Mouse (Mus musculus) layer of hippocampus, adult 9-11 months (tissue): ENCODE data around the gene Dab2ip.

Experiments
- DNase-seq: peaks from one replicate; pipeline ENCODE4 v3.0.0; 2022

The Dab2ip gene

DNA sequence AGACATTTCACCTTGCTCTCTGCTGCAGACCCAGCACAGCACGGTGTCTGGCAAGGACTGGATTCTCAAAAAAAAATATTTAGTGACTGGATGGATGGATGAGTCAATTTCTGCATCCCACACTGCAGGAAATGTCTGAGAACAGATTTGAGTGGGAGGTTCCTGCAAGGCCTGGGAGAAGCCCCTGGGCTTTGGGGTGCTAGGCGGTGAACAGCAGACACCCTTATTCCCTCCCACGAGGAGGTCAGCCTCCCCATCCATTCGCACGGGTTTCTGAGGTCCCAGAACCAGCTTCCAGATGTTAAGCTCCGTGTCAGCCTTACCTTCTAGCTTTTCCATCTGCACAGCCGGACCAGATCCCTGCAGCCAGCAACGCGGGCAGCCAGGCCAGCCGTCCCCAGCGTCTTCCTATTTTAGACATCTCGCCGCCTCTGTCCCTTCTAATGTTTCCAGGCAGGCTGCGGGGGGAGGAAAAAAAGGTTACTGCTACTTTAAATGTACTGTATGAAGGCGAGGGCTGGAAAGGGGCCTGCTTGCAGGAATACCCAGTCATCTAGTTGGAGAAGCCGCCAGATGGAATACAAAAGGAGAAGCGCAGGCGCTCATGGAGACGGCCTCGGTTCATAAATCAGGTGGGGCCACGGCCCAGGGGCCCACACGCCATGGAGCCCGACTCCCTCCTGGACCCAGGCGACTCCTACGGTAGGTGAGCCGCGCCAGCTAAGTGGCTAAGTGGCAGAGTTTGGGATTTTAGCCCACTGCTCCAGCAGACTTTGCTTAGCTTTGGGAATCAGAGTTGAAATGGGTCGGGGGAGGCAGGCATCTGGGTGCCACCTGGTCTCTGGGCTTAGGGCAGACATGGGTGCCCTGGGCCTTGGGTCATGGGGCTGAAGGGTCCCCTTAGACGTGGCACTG is at the start of gene Dab2ip:
Gene Dab2ip (plus strand): TSS at position 356 of the 915 bp plus-strand sequence.
- DNase-seq = peak; percentile 74

DNA sequence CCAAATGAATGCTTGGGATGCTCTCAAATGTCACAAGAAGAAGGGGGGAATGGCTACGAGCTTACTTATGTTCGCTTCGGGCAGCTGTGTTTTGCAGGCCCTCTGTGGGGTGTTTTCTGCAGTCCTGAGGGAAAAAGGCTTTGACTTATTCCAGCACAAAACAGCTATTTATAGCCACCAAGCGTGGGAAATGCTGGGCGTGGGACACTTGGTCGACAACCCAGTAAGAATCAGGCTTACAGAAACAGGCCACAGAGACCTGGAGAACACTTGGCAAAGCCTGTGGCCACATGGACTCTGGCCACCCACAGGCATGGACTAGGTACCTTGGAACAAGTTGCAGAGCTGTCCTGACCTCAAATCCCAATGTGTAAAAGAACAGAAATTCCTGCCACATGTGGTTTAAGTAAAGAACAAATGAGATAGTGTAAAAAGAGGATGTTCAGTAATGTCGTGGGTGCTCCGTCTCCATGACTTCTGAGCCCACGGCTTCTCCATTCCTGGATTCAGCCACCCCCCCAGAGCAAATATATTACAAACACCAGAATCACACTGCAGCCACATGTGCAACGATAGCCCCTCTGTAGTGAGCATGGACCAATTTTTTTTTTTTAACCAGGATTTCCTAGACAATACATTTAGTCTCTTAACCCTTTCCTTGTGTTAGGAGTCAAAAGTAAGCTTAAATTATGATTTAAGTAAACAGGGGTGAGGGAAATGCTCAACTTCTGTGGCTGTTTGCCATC is 49.3 kb upstream of the Dab2ip start:
- DNase-seq = peak; percentile 65

DNA sequence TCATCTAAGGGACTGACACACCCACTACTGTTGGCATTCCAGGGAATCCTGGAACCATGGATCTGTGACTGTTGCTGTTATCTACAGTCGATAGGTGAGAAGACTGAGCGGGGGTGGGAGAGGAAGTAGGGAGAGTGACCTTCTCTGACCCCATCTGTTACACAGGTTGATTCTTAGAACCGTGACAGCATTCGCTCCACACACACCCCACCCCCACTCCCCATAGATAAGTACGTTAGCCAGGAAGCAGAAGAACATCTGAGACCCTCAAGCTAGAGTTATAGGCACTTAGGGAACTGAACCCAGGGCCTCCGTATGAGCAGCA is 48.8 kb upstream of the Dab2ip start:
- no peak for DNase-seq

DNA sequence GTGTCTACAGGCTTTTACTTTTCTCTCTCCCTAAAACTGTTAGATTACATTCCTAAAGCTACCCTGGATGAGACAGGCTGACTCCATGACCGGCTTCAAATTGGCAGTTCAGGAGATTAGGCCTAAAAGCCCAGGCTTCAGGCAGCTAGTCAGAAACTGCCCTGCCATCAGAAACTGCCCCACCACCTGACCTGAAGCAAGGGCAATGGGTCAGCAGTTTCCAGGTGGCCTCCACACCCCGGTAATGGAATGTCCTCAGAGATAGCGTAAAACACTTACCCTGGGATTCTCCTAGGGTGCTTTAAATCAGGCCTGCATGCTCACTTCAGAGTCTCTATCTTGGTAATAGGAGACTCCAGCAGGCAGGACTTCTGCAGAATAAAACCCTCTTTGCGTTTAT is 48.2 kb upstream of the Dab2ip start:
- DNase-seq = no peak

DNA sequence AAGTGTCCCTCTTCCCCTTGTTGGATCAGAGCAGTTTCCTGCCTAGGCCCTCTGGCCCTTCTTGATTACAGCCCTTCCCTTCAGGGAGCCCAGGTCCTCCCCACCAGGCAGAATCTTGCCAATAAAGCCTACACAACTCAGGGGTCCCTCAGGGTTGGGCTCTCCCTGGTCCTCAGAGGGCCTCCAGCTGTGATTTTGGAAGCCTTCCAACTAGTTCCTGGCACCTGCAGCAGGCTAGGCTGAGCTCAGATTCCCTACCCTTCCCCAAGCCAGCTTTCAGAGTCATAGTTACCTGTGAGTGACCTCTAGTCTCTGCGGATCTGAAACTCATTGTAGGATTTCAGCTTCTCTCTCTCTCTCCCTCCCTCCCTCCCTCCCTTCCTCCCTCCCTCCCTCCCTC is 47.1 kb upstream of the Dab2ip start:
- no peak for DNase-seq

DNA sequence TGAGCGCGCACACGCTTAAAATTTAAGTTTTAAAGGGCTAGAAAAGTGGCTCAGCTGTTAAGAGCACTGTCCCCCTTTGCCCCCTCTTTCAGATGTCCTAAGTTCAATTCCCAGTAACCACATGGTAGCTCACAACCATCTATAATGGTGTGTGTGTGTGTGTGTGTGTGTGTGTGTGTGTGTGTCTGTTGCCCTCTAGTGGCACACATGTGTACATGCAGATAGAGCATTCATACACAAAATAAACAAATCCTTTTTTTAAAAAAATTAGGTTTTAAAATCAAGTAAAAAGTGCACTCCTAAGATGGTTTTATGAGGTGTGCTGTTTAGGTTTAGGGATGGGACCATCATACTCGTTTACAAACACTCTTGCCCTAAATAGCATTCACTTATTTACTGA is 45.8 kb upstream of the Dab2ip start:
- DNase-seq = no peak

DNA sequence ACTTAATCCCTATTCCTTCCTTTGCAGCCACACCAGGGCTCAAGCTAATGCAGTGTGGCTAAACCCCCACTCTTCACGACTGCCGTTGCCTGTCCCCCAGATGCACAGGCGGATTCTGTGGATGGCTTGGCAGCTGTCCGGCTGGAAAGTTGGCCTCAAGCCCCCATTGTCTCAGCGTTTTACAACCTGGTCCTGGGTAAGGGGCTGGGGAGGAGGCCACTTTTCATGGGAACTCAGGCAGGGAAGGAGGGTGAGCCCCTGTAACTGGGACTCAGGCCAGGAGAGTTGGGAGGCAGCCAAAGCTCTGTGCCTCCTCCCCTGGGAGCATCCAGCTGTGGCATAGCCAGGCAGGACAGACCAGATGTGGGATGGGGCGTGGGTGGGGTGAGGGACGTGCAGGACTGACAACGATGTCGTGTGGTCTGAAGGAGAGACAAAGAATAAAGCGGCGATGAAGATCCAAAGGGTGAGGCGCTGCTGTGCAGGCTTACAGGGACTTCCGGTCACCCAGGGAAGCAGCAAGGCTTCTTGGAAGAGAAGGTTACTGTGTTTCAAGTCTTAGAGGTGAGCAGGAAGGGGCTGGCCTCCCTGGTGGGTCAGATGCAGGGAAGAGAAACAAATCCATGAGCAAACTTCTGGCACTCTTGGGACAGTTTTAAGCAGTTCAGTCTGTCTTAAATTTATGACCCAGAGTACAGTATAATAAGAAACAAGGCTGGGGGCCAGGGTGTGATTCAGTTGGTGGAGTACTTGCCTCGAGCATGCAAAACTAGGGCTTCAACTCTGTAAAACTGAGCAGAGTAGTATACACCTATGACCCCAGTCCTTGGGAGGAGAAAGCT is 43.8 kb upstream of the Dab2ip start:
- DNase-seq = peak; percentile 37

DNA sequence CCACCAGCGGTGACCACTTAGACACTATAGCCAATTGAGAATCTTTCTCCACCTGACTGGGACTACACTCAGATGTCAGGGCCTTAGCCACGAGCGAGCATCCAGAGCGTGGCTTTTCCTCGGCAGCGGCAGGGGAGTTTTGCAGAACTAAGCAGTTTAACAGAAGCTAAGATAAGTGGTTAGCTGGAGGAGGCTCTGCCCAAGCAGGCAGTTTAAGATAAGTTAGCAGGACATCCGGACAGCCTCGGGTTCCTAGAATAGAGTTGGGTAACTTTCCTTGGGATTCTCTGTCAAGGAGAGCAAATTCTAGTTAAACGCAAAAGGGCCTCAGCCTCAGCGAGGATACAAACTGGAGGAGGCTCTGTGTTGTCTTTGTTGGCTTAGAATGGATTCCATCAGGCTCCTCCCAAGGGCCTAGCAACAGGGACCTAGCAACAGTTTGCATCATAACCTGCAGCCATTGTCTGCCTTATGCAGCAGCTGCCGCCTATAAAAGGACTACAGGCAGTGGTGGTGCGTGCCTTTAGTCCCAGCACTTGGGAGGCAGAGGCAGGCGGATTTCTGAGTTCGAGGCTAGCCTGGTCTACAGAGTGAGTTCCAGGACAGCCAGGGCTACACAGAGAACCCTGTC is 31.3 kb upstream of the Dab2ip start:
- DNase-seq = no peak

DNA sequence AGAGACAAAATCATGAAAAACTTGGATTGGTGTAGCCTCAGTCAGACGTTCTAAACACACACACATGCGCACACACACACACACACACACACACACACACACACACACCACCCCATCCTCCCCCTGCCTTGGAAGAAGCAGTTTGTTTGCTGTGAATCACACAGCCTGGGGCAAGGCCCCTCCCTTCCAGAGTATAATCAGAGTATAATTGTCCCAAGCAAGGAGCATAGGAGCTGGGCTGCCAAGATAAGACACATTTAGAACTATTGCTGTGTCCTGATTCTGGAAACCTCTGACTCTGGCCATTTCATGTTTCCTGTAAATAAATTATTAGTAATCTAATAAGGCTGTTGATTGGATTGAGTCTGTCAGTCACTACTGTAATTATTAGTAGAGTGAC is 29.0 kb upstream of the Dab2ip start:
- no peak for DNase-seq

DNA sequence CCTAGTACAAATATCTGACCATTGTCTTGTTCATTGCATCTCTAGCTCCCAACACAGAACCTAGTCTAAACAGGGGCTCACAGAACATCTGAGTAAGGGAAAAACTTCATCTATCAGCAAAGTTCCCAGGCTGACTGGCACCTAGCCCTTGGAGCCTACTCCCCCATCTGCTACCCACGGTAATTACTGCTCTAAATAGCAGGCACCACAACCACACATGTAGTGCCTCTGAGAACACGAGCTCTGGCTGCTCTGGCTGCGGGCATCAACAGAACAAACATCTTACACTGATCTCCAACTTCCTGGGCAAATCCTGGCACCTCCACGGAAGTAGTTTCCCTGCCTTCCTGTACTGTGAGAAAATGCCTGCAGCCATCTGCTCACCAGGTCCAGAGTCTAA is 28.2 kb upstream of the Dab2ip start:
- peak; percentile 81 for DNase-seq

DNA sequence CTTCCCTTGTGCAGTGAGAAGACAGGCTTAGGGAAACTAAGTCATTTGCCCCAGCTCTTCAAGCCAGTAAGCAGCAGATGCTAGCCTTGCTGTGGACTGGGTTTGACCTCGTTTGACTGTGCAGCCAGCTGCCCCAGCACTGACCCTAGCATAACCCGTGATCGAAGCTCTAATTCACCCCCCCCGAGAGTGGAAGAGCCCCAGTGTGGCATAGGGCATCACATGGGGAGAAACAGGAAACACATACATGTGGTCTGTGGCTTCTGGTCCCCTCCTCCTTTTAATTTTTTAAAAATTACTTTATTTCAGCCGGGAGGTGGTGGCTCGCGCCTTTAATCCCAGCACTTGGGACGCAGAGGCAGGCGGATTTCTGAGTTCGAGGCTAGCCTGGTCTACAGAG is 27.3 kb upstream of the Dab2ip start:
- DNase-seq = no peak

DNA sequence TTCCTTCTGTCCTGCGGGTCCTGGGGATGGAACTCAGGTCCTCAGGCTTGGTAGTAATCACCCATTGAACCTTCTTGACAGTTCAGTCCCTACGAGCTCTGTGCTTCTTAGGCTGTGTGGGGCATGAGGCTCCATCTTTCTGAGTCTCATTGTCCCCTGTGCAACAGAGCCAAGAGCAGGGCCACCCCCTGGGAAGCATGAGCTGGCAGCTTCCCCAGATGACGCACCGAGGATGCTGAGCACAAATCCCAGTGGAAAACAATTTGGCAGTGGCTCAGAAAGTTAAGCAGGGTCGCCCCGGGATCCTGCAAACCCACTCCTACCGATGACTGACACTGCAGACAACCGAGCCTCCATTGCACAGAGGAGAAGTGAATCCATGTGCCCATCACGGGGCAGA is 24.4 kb upstream of the Dab2ip start:
- no peak for DNase-seq

DNA sequence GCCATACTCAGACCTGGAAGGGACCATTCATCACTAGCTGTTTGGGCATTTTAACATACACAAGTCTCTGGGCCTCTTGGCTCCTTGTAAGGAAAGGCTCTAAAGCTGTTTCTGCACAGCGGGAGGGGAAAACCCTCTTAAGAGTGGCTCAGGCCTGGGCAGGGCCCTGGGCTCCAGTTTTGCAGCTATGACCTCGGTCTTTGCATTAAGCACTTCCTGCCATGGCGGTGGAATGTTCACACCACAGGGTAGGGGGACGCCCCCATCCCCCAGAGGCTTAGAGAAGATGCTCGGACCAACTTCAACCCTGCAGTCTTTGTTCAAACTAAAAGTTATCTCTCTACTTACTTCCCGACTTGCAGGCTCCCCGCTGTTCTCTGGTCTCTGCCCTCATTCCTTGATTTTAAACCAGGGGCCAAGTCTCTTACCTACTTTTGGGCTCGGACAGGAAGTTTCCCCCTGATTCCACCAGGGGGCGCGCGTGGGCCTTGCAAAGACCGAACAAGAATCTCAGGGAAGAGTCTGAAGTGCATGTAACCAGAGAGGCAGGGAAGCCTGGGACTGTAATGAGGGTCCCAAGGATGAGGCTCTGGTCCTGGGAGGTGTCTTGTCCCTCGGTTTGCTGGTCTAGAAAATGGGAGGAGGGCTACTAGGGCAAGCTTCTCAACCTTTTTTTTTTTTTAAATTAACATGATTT is 18.6 kb upstream of the Dab2ip start:
- peak; percentile 80 for DNase-seq

DNA sequence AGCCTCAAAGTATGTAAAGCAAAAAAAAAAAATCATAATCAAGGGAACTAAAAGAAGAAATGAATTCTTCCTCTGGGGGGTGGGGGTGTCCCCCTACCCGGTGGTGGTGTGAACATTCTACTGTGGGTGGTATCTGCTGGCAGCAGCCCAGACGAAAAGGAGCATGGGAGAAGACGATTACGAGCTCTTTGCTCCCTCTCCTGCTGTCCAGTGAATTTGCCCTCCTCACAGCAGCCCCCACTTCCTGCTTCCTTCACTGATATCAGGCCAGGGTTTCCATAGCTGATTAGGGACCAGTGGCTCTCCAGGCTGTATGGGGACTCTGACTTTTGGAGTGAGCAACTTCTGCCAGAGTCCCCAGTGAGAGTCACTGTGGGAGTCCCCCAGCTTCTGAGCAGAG is 17.3 kb upstream of the Dab2ip start:
- no peak for DNase-seq

DNA sequence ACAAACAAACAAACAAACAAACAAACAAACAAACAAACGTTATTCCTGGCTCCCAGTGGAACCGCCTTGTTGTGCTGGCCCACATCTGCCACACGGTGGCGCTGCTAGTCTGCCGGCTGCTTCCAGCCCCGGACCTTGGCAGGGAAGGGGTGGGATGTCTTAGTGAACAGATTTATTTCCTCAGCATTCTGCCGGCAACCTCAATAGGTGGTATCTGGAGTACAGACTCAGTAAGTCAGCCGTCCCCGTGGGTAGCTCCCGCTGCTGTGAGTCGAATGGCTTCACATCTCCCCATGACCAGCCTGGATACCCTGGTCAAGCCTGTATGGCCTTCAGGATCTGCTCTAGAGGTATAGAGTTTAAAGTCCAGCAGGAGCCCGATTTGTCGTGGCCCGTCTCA is 13.3 kb upstream of the Dab2ip start:
- peak; percentile 42 for DNase-seq

DNA sequence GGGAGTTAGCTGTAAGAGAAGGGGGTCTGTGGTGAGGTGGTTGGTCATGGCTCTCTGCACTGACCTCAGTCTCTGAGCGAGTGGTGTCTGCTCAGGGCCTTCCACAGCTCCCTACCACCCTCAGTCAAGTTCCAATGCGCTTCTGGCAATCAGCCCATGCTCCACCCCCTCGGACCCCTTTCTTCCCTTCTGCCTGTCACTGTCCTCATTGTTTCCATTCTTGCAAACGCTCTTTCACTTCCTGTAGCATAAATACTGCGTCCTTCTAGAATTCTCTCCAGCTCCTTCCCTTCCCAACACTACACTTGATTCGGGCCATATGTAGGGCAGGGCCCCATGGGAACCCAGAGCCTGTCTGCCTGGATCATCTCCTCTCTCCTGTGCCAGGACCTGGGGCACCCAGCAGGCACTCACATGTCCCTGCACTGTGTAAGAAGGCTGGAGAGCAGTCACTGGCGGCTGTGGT is 12.9 kb upstream of the Dab2ip start:
- DNase-seq = no peak

DNA sequence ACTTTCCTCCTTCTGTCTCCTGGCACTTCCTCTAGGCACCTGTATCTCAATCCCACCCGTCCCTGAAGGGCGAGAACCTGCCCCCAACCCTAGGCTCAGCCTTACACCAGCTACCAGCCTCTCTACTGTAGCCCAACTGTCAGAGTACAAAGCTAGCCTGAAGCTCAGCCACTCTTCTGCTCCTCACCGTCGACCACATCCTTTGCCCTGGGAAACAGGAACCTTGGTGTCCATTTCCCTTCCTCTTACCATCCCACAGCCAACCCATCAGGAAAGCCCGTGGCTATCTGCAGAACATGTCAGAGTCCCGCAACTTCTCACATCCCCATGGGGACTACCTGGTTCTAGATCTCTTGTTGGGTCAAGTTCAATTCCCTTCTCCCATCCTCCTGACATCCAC is 11.6 kb upstream of the Dab2ip start:
- no peak for DNase-seq

DNA sequence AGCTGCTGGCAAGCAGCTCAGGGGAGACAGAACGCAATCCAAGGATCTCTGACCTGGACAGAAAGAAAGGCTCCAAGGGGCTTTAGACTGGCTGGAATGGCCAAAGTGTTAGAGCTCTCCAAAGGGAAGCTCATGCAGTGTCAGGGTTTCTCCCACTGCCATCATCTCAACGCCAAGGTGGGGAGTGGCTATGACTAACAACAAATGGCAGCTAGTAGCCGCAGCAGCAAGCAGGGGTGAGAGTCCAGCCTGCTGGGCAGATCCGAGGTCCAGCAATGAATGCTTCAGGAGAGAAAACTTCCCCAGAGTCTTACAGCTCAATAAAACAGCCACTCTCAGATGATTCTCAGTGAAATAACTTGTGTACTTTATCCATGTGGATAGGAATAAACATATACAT is 8.9 kb upstream of the Dab2ip start:
- no peak for DNase-seq

DNA sequence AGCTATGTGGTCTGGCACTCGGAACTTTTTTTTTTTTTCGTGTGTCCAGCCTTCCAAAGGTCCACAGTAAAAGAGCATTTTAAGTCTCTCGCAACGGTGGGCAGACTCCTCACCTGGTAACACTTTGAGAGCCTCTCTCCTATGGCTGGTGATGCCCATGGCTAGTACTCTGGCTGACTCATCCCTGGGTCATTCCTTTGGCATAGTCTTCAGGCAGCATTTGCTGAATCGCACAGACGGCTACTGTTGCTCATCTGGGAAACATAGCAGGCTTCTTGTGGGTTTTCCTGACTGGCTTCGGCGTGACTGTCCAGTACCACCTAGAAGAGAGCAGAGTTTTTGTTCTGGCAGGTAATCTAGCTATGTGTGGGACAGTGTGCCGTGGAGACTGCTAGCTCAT is 8.0 kb upstream of the Dab2ip start:
- no peak for DNase-seq

DNA sequence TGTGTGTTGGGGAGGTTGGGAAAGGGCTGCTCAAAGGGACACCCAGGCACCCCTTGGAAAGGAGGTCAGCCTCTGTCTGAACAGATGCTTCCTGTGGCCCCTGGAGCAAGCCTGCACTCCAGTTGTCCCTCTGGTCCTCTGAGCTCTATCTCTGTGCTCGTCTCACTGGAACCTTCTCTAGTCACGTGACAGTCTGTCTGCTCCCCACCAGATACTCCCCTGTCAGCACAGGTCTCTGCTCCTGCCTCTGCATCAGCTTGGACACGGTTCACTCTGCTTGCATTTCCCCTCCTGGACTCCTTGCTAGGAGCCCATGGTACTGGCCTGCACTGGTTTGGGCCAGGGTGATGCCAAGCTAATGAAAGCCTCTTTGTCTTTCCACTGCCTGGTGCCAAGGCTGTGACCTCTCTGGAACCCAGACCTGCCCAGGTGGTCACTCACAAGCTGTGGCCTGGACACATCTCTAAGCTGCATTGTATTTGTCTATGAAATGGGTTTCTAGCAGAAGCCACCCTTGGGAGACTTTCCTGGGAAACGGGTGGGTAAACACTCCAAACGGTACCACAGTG is 1.1 kb upstream of the Dab2ip start:
- no peak for DNase-seq

DNA sequence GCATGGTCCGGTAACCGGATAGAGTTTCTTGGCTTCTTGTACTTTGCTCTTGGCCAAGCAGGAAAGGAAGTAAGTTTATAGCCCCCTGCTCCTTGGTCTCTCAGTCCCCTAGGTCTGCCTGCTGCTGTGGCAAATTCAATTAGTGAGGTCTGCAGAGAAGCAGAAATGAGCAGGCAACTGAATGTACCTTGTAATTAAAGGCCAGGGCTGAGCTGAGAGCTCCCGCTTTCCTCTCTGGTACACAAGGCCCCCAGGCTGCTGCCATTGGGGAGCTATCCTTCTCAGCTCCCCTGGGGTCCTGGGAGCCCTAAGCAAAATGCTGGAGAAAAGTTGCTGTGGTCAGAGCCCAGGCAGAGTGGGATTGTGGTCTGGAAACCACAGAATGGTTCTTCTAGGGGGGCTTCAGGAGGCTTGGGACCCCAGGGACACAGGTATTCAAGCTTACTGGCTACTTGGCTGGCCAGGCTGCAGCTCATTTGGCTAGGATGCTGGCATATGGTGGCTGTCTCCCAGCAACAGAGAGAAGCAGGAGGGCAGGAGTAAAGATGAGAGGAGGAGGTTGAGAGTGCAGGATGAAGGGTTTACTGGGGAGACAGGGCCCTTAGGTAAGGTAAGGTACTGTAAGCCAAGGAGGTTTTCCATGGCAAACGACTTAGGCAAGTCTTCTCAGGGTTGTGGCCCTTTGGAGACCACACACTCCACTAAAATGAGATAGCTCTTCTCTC is 922 bp downstream of the Dab2ip start:
- no peak for DNase-seq
